Mouse (Mus musculus) olfactory bulb, adult 2 months (tissue): ENCODE data around the gene Mab21l3.

Experiments
- CTCF ChIP-seq: fragments of 200-500 bp; IDR thresholded peaks from 2 replicates; pipeline ENCODE4 v1.5.1; 2012; ENCODE audit warnings: low read depth, mild to moderate bottlenecking, low read length, moderate library complexity; ENCODE audit not compliant: insufficient read depth
- POLR2A ChIP-seq: fragments of 200-500 bp; IDR thresholded peaks from 2 replicates; pipeline ENCODE4 v1.6.1; 2012; ENCODE audit warnings: mild to moderate bottlenecking, low read depth, low read length, moderate library complexity; ENCODE audit not compliant: insufficient read depth

DNA sequence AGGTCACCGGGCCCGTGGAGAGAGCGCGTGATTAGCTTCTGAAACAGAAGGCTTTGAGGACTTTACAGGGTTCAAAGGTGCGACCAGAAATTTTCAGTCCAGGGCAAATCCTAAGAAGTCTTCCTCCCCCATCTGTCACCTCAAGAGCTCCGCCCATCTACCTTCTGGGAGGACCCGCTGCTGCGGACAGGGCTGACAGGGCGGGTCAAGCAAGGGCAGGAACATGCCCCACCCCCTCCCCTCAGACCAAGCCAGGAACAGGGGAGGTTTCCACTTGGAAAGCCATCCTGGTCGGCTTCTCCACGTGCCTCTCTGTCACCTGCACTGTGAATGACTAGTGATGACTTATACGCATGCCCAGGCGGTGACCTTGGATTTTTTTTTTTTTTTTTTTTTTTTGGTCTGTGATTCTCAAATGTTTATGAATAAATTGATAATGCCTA lies 43.2 kb downstream of the Mab21l3 start:
- TF ChIP-seq CTCF = peak; percentile 19; the same call in 1 of the 2 replicates
- TF ChIP-seq POLR2A = no peak
